Mouse (Mus musculus) adrenal gland, adult 8-10 months (tissue): ENCODE data around the gene Zfp365. TPM values are rescaled to one million over a fixed set of nuclear protein-coding genes. Genes with fewer than 3 reads are reported as not detected.

Experiments used
- DNase-seq: peaks from one replicate; pipeline ENCODE4 v3.0.0; 2022
- total RNA-seq, 4 experiments: library from RNA; stranded (reverse); gene quantifications; 2 replicates each; pipeline ENCODE4 v1.2.4; 2022

The Zfp365 gene
- total RNA-seq, 4 experiments from 2014 or later: 2.6 to 3.2 (median 3.0) TPM

GRCm38 (mm10) chr10:67840735-67841134, 71.7 kb downstream of the Zfp365 start:
- DNase-seq: no peak

GRCm38 (mm10) chr10:67839156-67839555, 73.3 kb downstream of the Zfp365 start:
- DNase-seq: no peak

- DNase-seq: no peak
Observed at GRCm38 (mm10) chr10:67836426-67836825, 76.0 kb downstream of the Zfp365 start.

Other genes with a start within 250 kb of the Zfp365 start
- gene Rtkn2, start 66.9 kb upstream of the Zfp365 start, total RNA-seq: under 1 TPM in 3 of 4 experiments, not detected in 1; 0.15 to 0.26 (median 0.24) TPM